Mouse (Mus musculus) spleen, postnatal 14 days (tissue): Measurements from ENCODE around the gene Tcstv1.
"Not testable (repeated sequence)": the region's sequence is repeated elsewhere in the genome, so short reads cannot be mapped to it uniquely, and the experiment has no call there.

Experiments
- DNase-seq, 2 experiments: peaks; one replicate each; pipeline ENCODE4 v3.0.0; 2021 to 2022; ENCODE audit warnings: low spot score in 2 of 2

The Tcstv1 gene

DNA sequence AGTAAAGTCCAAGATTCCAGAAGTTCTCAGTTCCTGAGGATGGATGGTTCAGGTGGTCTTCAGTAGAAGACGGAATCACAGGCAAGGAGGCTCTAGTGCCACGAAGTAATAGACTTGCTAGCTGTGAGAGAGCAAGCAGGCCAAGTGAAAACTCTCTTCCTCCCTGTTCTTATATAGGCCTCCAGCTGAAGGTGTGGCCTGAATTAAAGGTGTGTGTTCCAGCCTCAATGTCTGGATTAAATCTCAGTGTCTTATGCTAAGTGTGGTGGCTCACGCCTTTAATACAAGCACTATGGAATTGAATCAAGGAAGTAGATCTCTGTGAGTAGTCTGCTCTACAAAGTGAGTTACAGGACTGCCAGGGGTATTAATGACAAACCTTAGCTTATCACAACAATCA lies at the start of gene Tcstv1:
Gene Tcstv1, minus strand, starts transcription at position 101 of the 400 bp plus-strand sequence.
- not testable (repeated sequence) for DNase-seq

DNA sequence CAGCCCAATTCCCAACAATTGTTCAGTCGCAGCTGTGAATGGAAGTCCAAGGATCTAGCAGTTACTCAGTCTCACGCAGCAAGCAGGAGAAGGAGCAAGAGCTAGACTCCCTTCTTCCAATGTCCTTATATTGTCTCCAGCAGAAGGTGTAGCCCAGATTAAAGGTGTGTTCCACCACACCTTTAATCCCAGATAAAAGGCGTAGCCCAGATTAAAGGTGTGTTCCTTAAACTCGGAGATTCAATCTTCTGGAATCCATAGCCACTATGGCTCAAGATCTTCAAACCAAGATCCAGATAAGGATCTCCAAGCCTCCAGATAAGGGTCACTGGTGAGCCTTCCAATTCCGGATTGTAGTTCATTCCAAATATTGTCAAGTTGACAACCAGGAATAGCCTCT lies 34.6 kb upstream of the Tcstv1 start, which contains the start of gene Gm21761:
Gene Gm21761, minus strand, starts transcription at position 101 of the 400 bp plus-strand sequence.
- not testable (repeated sequence) for DNase-seq

DNA sequence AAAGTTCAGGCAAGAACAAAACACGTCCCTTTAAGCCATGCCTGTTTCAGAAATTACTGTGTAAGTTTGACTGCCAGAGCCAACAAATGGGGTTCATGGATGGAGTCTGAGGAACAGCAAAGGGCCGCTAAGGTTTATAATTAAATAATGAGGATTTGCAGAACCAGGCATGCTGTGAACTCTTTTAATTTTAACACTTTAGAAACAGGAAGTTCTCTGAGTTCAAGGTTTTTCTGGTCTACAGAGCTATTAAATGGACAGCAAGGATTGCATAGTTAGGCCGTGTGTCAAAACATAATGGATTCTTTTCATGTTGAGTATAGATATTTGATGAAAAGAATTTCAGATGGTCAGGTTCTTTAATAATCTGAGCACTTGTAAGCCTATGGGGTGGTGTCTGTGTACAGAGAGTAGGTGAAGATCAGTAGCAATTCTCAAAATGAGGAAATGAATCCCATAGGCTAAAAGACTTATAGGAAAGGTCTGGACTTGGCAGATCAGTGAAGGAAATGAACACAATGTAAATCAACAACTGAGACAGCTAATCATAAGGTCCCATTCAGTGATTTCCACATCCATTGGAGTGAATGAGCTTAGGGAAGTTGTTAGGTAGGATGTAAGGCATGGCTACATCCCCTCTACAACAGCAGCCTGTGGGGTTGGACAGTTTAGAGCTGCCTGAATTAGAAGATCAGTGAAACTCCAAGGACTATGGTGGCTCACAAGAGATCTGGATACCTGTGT lies 30.2 kb upstream of the Tcstv1 start:
- not testable (repeated sequence) for DNase-seq

GRCm38 (mm10) chr13:119916966-119917722 lies 22.6 kb upstream of the Tcstv1 start:
- not testable (repeated sequence) for DNase-seq

DNA sequence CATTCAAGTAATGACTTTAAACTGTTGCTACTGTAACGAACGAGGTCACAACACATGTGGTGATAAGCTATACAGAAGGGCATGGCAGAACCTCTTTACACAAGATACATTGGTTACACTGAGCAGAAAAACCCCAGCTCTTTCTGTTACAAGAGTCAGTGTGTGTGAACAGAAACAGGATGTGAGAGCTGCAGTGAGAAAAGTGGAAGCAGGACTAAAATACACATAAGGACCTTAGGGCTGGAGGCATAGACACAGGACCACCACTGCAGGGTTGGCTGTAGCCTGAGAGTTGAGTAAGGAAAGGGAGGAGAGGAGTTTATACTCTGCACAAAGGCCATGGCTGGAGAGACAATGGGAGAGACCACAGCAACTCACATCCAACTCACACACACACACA lies 21.9 kb upstream of the Tcstv1 start:
- DNase-seq = not testable (repeated sequence)

GRCm38 (mm10) chr13:119898549-119898948 lies 4.0 kb upstream of the Tcstv1 start:
- DNase-seq = not testable (repeated sequence)

GRCm38 (mm10) chr13:119886896-119887295 lies 7.7 kb downstream of the Tcstv1 start:
- DNase-seq = not testable (repeated sequence)

- DNase-seq = not testable (repeated sequence)
Observed at GRCm38 (mm10) chr13:119864395-119864999, 30.1 kb downstream of the Tcstv1 start.

- not testable (repeated sequence) for DNase-seq
Observed at GRCm38 (mm10) chr13:119862399-119862798, 32.2 kb downstream of the Tcstv1 start.
